Mouse (Mus musculus): ENCODE data around the gene Smarca4. TPM values are rescaled to one million over a fixed set of nuclear protein-coding genes. Genes with fewer than 3 reads are reported as not detected.
"Not testable (repeated sequence)": the region's sequence is repeated elsewhere in the genome, so short reads cannot be mapped to it uniquely, and the experiment has no call there.

Smarca4 gene
- polyA plus RNA-seq, 1 experiment from 2014 or later, result 102 TPM

DNA sequence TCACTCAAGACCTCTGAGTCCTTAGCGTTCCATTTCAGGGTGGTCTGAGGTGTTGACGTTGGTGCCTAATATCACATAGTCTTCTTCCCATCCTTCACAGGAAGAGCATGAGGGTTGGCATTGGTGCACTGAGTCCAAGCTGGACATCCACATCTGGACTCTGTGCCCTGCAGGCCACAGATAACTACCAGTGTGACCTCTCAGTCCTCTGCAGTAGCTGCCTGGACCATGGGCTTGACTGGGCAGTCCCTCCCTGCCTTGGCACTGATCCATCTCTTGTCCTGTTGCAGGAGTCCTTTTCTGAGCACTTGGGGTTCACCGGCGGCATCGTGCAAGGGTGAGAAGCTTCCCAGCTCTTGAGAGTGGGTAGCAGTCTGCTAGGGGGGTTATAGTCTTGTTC lies 55.8 kb downstream of the Smarca4 start:
- no peak for ATAC-seq (ENCODE audit: insufficient number of reproducible peaks, insufficient read depth, low FRiP score, low TSS enrichment, low read depth)
- Histone ChIP-seq H3K4me1 (no peaks in the 10 kb centered on the region), H3K4me2 (no peak overlapping the region), H3K27ac (no peak overlapping the region), H3K36me3 (peaks cover 100% of the 10 kb centered on the region), H3K9me3 (no peaks in the 10 kb centered on the region), H3K9ac (0 out of 2 replicates have a peak overlapping the region, but pooled peaks have one; percentile 36), H3K27me3 (no peaks in the 10 kb centered on the region), H3K4me3 (no peak overlapping the region)
- WGBS, result 95% methylated on average over 5 of the region's 5 CpGs

DNA sequence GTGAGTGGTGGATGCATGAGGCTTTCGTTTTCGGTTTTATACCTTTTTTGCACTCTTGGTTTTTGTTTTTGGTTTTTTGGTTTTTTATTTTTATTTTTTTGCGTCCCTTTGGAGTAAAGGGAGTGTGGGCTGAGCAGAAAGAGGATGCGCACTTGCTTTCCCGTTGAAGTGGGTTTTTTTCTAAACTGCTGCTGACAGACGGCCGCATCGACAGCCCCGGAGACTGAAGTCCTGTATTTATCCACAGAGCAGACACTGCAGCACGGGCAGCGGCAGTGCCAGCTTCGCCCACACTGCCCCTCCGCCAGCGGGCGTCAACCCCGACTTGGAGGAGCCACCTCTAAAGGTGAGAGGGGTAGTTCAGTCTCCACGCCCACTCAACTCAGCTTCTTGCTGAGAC lies 61.7 kb downstream of the Smarca4 start:
- Histone ChIP-seq H3K27ac (no peak overlapping the region), H3K27me3 (no peaks in the 10 kb centered on the region), H3K4me3 (no peak overlapping the region), H3K9me3 (no peaks in the 10 kb centered on the region), H3K36me3 (peaks cover 93% of the 10 kb centered on the region), H3K4me1 (no peaks in the 10 kb centered on the region), H3K9ac (no peak overlapping the region), H3K4me2 (no peak overlapping the region)
- no peak for ATAC-seq (ENCODE audit: insufficient number of reproducible peaks, insufficient read depth, low FRiP score, low TSS enrichment, low read depth)
- WGBS, result 97% methylated on average over 17 of the region's 17 CpGs

DNA sequence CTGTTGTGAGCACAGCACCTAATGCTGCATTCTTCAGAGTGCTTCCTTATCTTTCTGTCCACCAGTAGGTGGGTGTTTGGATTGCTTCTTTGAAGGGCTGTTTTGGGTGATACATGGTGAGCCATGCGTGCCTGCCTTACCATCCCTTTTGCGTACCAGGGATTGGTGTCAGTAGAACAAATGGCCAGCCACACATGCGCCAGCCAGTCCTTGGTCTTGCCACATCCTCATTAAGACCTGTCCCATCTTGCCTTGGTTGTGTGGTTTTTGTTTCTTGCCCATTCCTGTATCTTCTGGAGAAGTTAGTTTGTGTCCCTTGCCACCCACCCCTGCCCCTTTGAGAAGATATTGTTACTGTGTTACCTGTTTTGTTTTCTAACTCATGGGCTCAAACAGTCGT lies 64.5 kb downstream of the Smarca4 start:
- no peaks in the 10 kb centered on the region for H3K9me3 ChIP-seq
- H3K27ac ChIP-seq, result no peak overlapping the region
- ATAC-seq (ENCODE audit: insufficient number of reproducible peaks, insufficient read depth, low FRiP score, low TSS enrichment, low read depth), result no peak
- H3K36me3 ChIP-seq, result peaks cover 92% of the 10 kb centered on the region
- no peak overlapping the region for H3K9ac ChIP-seq
- H3K4me3 ChIP-seq, result no peak overlapping the region
- H3K4me1 ChIP-seq, result no peaks in the 10 kb centered on the region
- 89% methylated on average over 4 of the region's 4 CpGs for WGBS
- no peak overlapping the region for H3K4me2 ChIP-seq
- no peaks in the 10 kb centered on the region for H3K27me3 ChIP-seq

DNA sequence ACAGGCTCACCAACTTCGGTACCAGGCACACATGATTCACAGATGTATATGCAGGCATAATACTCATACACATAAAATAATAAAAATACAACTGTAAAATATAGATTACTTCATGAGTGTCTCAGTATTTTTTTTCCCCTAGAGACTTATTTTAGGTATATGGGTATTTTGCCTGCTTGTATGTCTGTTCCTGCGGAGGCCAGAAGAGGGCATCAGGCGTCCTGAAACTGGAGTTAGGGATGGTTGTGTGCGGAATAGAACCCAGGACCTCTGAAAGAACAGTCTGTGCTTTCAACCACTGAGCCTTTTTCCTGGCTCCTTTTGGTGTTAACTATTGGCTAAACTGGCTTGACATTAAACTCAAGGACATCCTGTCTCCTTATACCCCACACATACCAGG lies 66.9 kb downstream of the Smarca4 start:
- no peak for ATAC-seq (ENCODE audit: insufficient number of reproducible peaks, insufficient read depth, low FRiP score, low TSS enrichment, low read depth)
- 82% methylated on average over 4 of the region's 4 CpGs for WGBS

DNA sequence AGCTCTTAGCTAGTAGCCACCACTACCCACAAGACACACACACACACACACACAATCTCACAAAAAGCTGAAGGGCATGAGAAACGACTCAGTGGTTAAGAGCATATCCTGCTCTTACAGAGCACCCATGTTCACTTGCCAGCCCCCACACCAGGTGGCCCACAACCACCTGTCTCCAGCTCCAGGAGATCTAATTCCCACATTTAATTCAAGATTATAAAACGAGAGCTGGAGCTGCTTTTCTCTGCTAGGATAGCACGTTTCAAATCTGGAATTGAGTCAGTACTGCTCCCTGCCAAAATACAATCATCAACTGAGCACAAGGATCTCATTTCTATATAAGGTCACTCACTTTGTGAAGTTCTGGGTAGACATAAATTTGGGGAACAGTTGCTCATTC lies 67.9 kb downstream of the Smarca4 start:
- H3K27me3 ChIP-seq, result no peaks in the 10 kb centered on the region
- no peak overlapping the region for H3K9ac ChIP-seq
- 83% methylated on average over 3 of the region's 3 CpGs for WGBS
- H3K9me3 ChIP-seq, result no peaks in the 10 kb centered on the region
- no peaks in the 10 kb centered on the region for H3K4me1 ChIP-seq
- peaks cover 92% of the 10 kb centered on the region for H3K36me3 ChIP-seq
- no peak overlapping the region for H3K4me3 ChIP-seq
- no peak overlapping the region for H3K27ac ChIP-seq
- H3K4me2 ChIP-seq, result no peak overlapping the region
- ATAC-seq (ENCODE audit: insufficient number of reproducible peaks, insufficient read depth, low FRiP score, low TSS enrichment, low read depth), result no peak

More for the DNA sequence above, 66.9 kb downstream of the Smarca4 start:
- no peaks in the 10 kb centered on the region for H3K9me3 ChIP-seq
- no peak overlapping the region for H3K9ac ChIP-seq
- no peak overlapping the region for H3K4me3 ChIP-seq
- no peak overlapping the region for H3K27ac ChIP-seq
- H3K4me1 ChIP-seq, result no peaks in the 10 kb centered on the region
- no peaks in the 10 kb centered on the region for H3K27me3 ChIP-seq
- no peak overlapping the region for H3K4me2 ChIP-seq
- peaks cover 92% of the 10 kb centered on the region for H3K36me3 ChIP-seq

DNA sequence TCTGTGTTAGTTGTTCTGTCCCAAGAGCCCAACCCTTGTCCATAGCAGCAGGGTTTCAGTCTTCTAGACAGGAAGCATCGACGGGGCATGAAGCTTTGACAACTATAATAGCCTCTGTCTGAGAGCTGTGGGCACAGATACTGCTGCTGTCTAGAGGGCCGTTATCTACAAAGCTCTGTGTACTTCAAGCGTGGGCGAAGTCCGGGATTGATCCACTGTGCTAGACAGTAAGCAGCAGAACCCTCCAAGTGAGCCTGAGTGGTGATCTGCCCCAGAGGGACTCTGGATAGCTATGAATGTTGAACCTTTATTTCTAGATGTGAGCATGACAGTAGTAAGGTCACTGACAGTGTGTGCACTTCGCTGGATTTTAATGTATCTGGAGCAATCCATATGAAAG lies 72.6 kb downstream of the Smarca4 start:
- H3K36me3 ChIP-seq, result peaks cover 98% of the 10 kb centered on the region
- ATAC-seq (ENCODE audit: insufficient number of reproducible peaks, insufficient read depth, low FRiP score, low TSS enrichment, low read depth), result no peak
- H3K9ac ChIP-seq, result no peak overlapping the region
- no peak overlapping the region for H3K4me2 ChIP-seq
- H3K9me3 ChIP-seq, result no peaks in the 10 kb centered on the region
- H3K4me1 ChIP-seq, result no peaks in the 10 kb centered on the region
- no peaks in the 10 kb centered on the region for H3K27me3 ChIP-seq
- 91% methylated on average over 7 of the region's 7 CpGs for WGBS
- H3K4me3 ChIP-seq, result no peak overlapping the region
- H3K27ac ChIP-seq, result no peak overlapping the region

DNA sequence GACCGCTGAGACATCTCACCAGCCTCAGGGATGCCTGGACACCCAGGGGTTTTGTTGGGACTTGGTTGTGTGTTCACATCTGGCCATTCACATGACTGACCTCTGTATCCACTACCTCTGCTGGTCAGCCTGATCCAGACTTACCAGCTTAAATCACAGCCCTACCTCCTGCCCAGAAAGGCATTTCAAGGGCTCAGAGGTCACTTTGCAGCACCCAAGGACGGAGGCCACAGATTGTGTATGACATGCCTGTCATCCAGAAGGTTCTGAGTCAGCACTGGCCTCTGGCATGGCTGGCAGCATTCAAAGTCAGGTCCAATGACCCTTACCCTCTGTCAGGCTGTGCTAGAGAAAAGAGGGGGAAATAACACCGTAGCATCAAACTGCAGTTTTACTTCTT lies 74.1 kb downstream of the Smarca4 start:
- no peaks in the 10 kb centered on the region for H3K27me3 ChIP-seq
- H3K4me3 ChIP-seq, result no peak overlapping the region
- 92% methylated on average over 3 of the region's 3 CpGs for WGBS
- peaks cover 96% of the 10 kb centered on the region for H3K36me3 ChIP-seq
- no peaks in the 10 kb centered on the region for H3K4me1 ChIP-seq
- H3K27ac ChIP-seq, result no peak overlapping the region
- H3K4me2 ChIP-seq, result no peak overlapping the region
- no peak overlapping the region for H3K9ac ChIP-seq
- no peak for ATAC-seq (ENCODE audit: insufficient number of reproducible peaks, insufficient read depth, low FRiP score, low TSS enrichment, low read depth)
- no peaks in the 10 kb centered on the region for H3K9me3 ChIP-seq

DNA sequence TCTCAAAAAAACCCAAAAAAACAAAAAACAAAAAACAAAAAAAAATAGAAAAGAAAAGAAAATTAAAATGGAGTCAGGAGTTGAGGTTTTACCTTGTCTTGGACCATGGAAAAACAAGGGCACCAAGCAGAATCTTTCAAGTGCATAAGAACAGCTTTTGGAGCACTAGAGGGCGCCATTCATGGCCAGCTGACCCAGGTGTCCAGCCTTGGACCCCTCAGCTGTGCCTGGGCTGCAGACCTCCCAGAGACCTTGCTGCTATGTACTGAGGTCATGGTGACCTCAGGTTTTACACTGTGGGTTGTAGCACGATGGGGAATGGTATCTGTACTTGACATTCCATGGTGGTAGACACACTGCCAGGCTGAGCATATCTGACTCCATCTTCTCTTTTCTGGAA lies 75.9 kb downstream of the Smarca4 start:
- WGBS, result 51% methylated on average over 2 of the region's 2 CpGs
- Histone ChIP-seq H3K9ac (no peak overlapping the region), H3K4me2 (no peak overlapping the region), H3K4me3 (no peak overlapping the region), H3K27ac (no peak overlapping the region), H3K4me1 (no peaks in the 10 kb centered on the region), H3K36me3 (peaks cover 92% of the 10 kb centered on the region), H3K27me3 (no peaks in the 10 kb centered on the region), H3K9me3 (no peaks in the 10 kb centered on the region)
- no peak for ATAC-seq (ENCODE audit: insufficient number of reproducible peaks, insufficient read depth, low FRiP score, low TSS enrichment, low read depth)

DNA sequence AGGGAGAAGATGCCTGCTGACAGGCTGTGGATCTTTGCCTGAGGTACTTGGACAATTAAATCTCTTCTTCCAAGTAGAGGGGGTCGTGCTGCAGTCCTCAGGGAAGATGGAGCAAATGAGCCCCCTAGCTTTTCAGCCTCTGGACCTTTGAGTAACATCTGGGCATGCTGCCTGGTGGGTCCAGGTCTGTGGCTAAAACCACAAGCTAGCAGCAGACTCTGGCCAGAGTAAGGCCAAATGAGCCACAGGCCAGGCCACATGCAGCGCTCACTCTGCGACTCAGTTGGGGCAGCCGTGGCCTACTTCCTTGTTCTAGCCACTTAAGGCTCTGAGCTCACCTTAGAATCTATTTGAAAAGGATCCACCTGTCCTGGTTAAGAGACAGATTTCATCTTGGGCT lies 76.5 kb downstream of the Smarca4 start:
- H3K36me3 ChIP-seq, result peaks cover 92% of the 10 kb centered on the region
- 96% methylated on average over 4 of the region's 4 CpGs for WGBS
- H3K9ac ChIP-seq, result no peak overlapping the region
- no peak for ATAC-seq (ENCODE audit: insufficient number of reproducible peaks, insufficient read depth, low FRiP score, low TSS enrichment, low read depth)
- no peaks in the 10 kb centered on the region for H3K9me3 ChIP-seq
- H3K27me3 ChIP-seq, result no peaks in the 10 kb centered on the region
- H3K4me1 ChIP-seq, result no peaks in the 10 kb centered on the region
- H3K27ac ChIP-seq, result no peak overlapping the region
- no peak overlapping the region for H3K4me3 ChIP-seq
- no peak overlapping the region for H3K4me2 ChIP-seq

DNA sequence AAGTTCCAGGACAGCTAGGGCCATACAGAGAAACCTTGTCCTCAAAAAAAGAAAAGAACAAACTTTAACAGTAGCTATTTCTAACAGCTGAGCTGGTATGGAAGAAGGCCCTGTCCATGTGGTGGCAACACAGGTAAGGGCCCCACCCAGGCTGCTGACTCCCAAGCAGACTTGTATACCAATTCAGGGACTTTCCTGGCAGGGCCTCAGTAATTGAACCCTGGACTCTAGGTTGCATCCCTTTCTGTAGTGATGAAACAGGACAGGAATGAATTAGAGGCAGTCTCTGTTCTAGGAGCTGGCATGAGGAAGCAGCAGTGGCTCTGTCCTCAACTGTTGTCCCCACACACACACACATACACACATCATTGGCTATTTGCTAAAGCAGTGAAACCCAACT lies 78.1 kb downstream of the Smarca4 start:
- Histone ChIP-seq H3K27ac (no peak overlapping the region), H3K9ac (no peak overlapping the region), H3K4me2 (no peak overlapping the region), H3K4me1 (no peaks in the 10 kb centered on the region), H3K9me3 (no peaks in the 10 kb centered on the region), H3K4me3 (no peak overlapping the region), H3K27me3 (no peaks in the 10 kb centered on the region), H3K36me3 (peaks cover 90% of the 10 kb centered on the region)
- ATAC-seq (ENCODE audit: insufficient number of reproducible peaks, insufficient read depth, low FRiP score, low TSS enrichment, low read depth), result no peak

DNA sequence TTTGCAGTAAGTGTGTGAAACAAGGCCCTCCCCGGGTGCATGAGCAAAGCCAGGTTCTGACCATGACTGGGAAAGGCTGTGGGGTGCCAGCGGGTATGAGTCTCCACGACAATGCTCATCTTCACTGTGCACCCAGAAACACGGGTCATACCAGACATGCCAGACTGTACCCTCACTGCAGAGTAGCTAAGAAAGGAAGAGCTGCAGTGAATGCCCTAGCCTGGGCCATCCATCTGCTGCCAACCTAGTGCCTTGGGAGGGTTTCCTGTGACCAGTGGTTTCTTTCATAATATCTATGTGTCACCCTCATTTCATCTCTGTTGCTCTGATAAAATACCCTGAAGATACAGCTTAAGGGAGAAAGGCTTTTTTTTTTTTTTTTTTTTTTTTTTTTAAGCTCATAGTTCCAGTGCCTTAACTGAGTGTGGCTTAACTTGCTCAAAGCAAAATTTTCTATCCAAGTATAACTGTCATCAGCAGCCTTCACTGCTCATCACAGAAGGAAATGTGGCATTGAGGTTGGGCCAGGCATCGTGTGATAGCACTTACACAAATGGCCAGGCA lies 79.3 kb downstream of the Smarca4 start:
- Histone ChIP-seq H3K4me3 (no peak overlapping the region), H3K27ac (no peak overlapping the region), H3K36me3 (peaks cover 91% of the 10 kb centered on the region), H3K9ac (no peak overlapping the region), H3K27me3 (no peaks in the 10 kb centered on the region), H3K9me3 (no peaks in the 10 kb centered on the region), H3K4me1 (no peaks in the 10 kb centered on the region), H3K4me2 (no peak overlapping the region)
- ATAC-seq (ENCODE audit: insufficient number of reproducible peaks, insufficient read depth, low FRiP score, low TSS enrichment, low read depth), result no peak
- 91% methylated on average over 5 of the region's 5 CpGs for WGBS

DNA sequence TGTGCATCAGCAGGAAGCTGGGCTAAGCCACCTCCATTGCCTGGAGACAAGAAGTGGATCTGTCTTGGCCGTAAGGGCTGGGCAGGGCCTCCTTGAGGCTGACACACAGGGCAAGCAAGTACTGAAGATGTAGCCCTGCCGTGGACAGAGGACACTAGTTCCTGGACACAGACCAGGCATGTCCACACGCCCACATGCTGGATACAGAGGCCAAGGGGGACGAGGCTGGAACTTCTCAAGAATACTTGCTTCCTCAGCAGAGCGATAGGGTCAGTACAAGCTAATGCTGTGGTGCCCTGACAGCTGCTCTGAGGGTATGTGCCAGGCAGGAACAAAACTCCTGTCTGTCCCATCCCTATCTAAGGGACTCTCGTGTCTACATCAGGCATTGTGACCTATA lies 81.2 kb downstream of the Smarca4 start:
- Histone ChIP-seq H3K4me3 (no peak overlapping the region), H3K27me3 (no peaks in the 10 kb centered on the region), H3K9me3 (no peaks in the 10 kb centered on the region), H3K36me3 (peaks cover 92% of the 10 kb centered on the region), H3K4me2 (no peak overlapping the region), H3K4me1 (no peaks in the 10 kb centered on the region), H3K27ac (no peak overlapping the region), H3K9ac (no peak overlapping the region)
- no peak for ATAC-seq (ENCODE audit: insufficient number of reproducible peaks, insufficient read depth, low FRiP score, low TSS enrichment, low read depth)
- WGBS, result 82% methylated on average over 6 of the region's 6 CpGs

DNA sequence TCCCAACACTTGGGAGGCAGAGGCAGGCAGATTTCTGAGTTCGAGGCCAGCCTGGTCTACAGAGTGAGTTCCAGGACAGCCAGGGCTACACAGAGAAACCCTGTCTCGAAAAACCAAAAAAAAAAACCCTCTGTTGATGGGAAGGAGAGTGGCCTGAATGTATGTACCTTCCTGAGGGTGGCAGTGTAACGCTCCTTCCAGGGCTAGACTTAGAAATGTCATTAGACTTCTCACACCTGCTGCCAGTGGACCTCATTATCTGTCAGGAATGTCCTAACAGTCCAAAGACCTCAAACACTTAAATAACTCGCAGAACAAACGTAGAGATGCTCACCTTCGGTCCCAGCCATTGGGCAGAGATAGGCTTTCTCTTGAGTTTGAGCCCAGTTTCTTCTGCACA lies 83.3 kb downstream of the Smarca4 start:
- not testable (repeated sequence) for H3K4me2 ChIP-seq; H3K9ac ChIP-seq; H3K27me3 ChIP-seq; H3K27ac ChIP-seq; H3K4me1 ChIP-seq; H3K9me3 ChIP-seq; ATAC-seq (ENCODE audit: insufficient number of reproducible peaks, insufficient read depth, low FRiP score, low TSS enrichment, low read depth); H3K4me3 ChIP-seq
- peaks cover 92% of the 10 kb centered on the region for H3K36me3 ChIP-seq
- WGBS, result 85% methylated on average over 6 of the region's 6 CpGs

Measured in embryonic facial prominence, embryonic 13.5 days (tissue).